Comparison of ENCODE assay signal across 9 mouse cellular contexts in the genomic region with DNA sequence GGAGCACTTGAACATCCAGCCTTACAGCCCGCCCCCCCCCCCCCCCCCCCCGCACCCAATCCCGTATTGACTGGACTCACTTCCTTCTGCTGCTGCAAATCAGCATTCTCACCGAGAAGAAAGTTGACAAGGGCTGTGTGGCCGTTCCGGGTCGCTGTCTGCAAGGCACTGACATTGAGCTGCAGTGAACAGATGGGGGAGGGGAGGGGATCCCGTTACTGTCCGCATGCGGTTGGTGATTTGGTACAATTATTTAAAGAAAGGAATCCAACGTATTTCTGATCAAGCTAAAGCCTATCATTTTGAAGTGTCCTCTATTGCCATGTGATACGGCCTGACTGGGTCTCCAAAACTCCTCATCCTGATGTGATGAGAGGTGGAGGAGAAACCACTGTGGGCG. TPM values are rescaled to one million over a fixed set of nuclear protein-coding genes. Genes with fewer than 3 reads are reported as not detected.
DNase-seq lines count a peak whose midpoint lies in the region; ATAC-seq and TF ChIP-seq lines count a peak whose summit lies in the region.
"Had no signal": no experiment of that assay in that cellular context is flagged by ENCODE, and none has a peak within 500 bp of the region (broad histone marks: within the 10 kb centered on the region; RNA-seq: fewer than 3 reads in every experiment).

No protein-coding gene starts in this region.

- intact Hi-C loops in left cerebral cortex, postnatal 25 days (cut with DNase I), result loop anchor here (2.0 kb wide), 1 partner anchor 107 kb away; the partner anchor contains the start of genes Col4a3bp and Polk
- intact Hi-C loops in left cerebral cortex, adult 2 months (cut with DNase I), result no loop called here

- no peaks in the 10 kb centered on the region for H3K36me3 ChIP-seq in hindbrain, embryonic 10.5 days
- H3K36me3 ChIP-seq in hindbrain, embryonic 14.5 days (replicated peaks; ENCODE audit: control insufficient read depth, insufficient read depth), result no peaks in the 10 kb centered on the region
- H3K36me3 ChIP-seq in embryonic facial prominence, embryonic 15.5 days, result no peaks in the 10 kb centered on the region
- no peaks in the 10 kb centered on the region for H3K36me3 ChIP-seq in midbrain, embryonic 14.5 days (ENCODE audit: control insufficient read depth, insufficient read depth, low read length)
- H3K36me3 ChIP-seq in forebrain, embryonic 12.5 days (replicated peaks), result no peaks in the 10 kb centered on the region

- H3K9ac ChIP-seq in hindbrain, embryonic 14.5 days, result no peak overlapping the region
- H3K9ac ChIP-seq in embryonic facial prominence, embryonic 15.5 days, result no peak overlapping the region
- no peak overlapping the region for H3K9ac ChIP-seq in midbrain, embryonic 14.5 days (replicated peaks; ENCODE audit: low read length)
- H3K9ac ChIP-seq in forebrain, embryonic 12.5 days, result no peak overlapping the region

- ATAC-seq in hindbrain, embryonic 14.5 days (ENCODE audit: low FRiP score), result no peak
- ATAC-seq in embryonic facial prominence, embryonic 15.5 days (ENCODE audit: insufficient number of reproducible peaks, low FRiP score, low TSS enrichment, low read depth), result no peak
- ATAC-seq in midbrain, embryonic 14.5 days (ENCODE audit: low FRiP score, low TSS enrichment), result no peak
- ATAC-seq in forebrain, embryonic 12.5 days (ENCODE audit: low FRiP score), result no peak

- H3K9me3 ChIP-seq in hindbrain, embryonic 10.5 days, result no peaks in the 10 kb centered on the region
- H3K9me3 ChIP-seq in hindbrain, embryonic 14.5 days (ENCODE audit: control insufficient read depth, low read length), result no peaks in the 10 kb centered on the region
- no peaks in the 10 kb centered on the region for H3K9me3 ChIP-seq in embryonic facial prominence, embryonic 15.5 days (replicated peaks)
- H3K9me3 ChIP-seq in midbrain, embryonic 14.5 days (ENCODE audit: control insufficient read depth, low read length), result no peaks in the 10 kb centered on the region
- no peaks in the 10 kb centered on the region for H3K9me3 ChIP-seq in forebrain, embryonic 12.5 days

- TF ChIP-seq CTCF in left cerebral cortex, adult 2 months (IDR thresholded peaks at IDR 0.05), result no peak

- H3K27me3 ChIP-seq in hindbrain, embryonic 10.5 days (ENCODE audit: insufficient read depth, poor library complexity, severe bottlenecking), result no peaks in the 10 kb centered on the region
- H3K27me3 ChIP-seq in hindbrain, embryonic 14.5 days (ENCODE audit: control insufficient read depth, insufficient read depth, low read length), result no peaks in the 10 kb centered on the region
- no peaks in the 10 kb centered on the region for H3K27me3 ChIP-seq in embryonic facial prominence, embryonic 15.5 days
- no peaks in the 10 kb centered on the region for H3K27me3 ChIP-seq in midbrain, embryonic 14.5 days (ENCODE audit: control insufficient read depth, insufficient read depth, low read length)
- no peaks in the 10 kb centered on the region for H3K27me3 ChIP-seq in forebrain, embryonic 12.5 days

- H3K4me1 ChIP-seq in hindbrain, embryonic 10.5 days (replicated peaks), result peaks cover 23% of the 10 kb centered on the region
- H3K4me1 ChIP-seq in hindbrain, embryonic 14.5 days (replicated peaks; ENCODE audit: control insufficient read depth, insufficient read depth, low read length), result no peaks in the 10 kb centered on the region; the same call in 1 of the 2 replicates
- peaks cover 18% of the 10 kb centered on the region; the same call in 1 of the 2 replicates for H3K4me1 ChIP-seq in embryonic facial prominence, embryonic 15.5 days
- H3K4me1 ChIP-seq in midbrain, embryonic 14.5 days (ENCODE audit: control insufficient read depth, insufficient read depth, low read length), result no peaks in the 10 kb centered on the region
- peaks cover 7% of the 10 kb centered on the region; the same call in 1 of the 2 replicates for H3K4me1 ChIP-seq in forebrain, embryonic 12.5 days

- DNase-seq in hindbrain, embryonic 10.5 days (ENCODE audit: low spot score), result peak; percentile 50
- DNase-seq in hindbrain, embryonic 14.5 days (ENCODE audit: low spot score), result no peak
- DNase-seq in kidney, adult 8-10 months, result peak; percentile 58 to 67
- peak; percentile 46 for DNase-seq in midbrain, embryonic 14.5 days
- no peak for DNase-seq in left cerebral cortex, postnatal 25 days (ENCODE audit: low spot score in 2 of 2)
- no peak for DNase-seq in left cerebral cortex, adult 2 months (ENCODE audit: extremely low spot score in 1 of 2, low spot score in 2 of 2)

- H3K4me3 ChIP-seq in hindbrain, embryonic 10.5 days, result no peak overlapping the region
- H3K4me3 ChIP-seq in hindbrain, embryonic 14.5 days (replicated peaks; ENCODE audit: low read length), result no peak overlapping the region
- no peak overlapping the region for H3K4me3 ChIP-seq in embryonic facial prominence, embryonic 15.5 days (replicated peaks)
- no peak overlapping the region for H3K4me3 ChIP-seq in midbrain, embryonic 14.5 days (replicated peaks; ENCODE audit: low read depth, low read length)
- no peak overlapping the region for H3K4me3 ChIP-seq in forebrain, embryonic 12.5 days (replicated peaks)
- no peak overlapping the region for H3K4me3 ChIP-seq in left cerebral cortex, adult 2 months

- H3K27ac ChIP-seq in hindbrain, embryonic 10.5 days, result no peak overlapping the region
- H3K27ac ChIP-seq in hindbrain, embryonic 14.5 days, result no peak overlapping the region
- H3K27ac ChIP-seq in embryonic facial prominence, embryonic 15.5 days (replicated peaks), result peak overlapping the region; percentile 17; the same call in 1 of the 2 replicates
- no peak overlapping the region for H3K27ac ChIP-seq in midbrain, embryonic 14.5 days (replicated peaks; ENCODE audit: low read depth, low read length)
- H3K27ac ChIP-seq in forebrain, embryonic 12.5 days, result no peak overlapping the region
- H3K27ac ChIP-seq in left cerebral cortex, adult 2 months, result no peak overlapping the region

- 42% methylated on average over 13 of the region's 13 CpGs for WGBS in hindbrain, embryonic 10.5 days
- 36% methylated on average over 13 of the region's 13 CpGs for WGBS in hindbrain, embryonic 14.5 days
- whole genome bisulfite sequencing in embryonic facial prominence, embryonic 15.5 days, result 22% methylated on average over 12 of the region's 13 CpGs
- WGBS in midbrain, embryonic 14.5 days, result 38% methylated on average over 13 of the region's 13 CpGs
- WGBS in forebrain, embryonic 12.5 days, result 44% methylated on average over 13 of the region's 13 CpGs

- no peak overlapping the region for H3K4me2 ChIP-seq in hindbrain, embryonic 14.5 days (replicated peaks)
- peak overlapping the region; percentile 4; the same call in 1 of the 2 replicates for H3K4me2 ChIP-seq in embryonic facial prominence, embryonic 15.5 days (replicated peaks)
- H3K4me2 ChIP-seq in midbrain, embryonic 14.5 days (ENCODE audit: low read length), result peak overlapping the region; percentile 23; the same call in 1 of the 2 replicates
- H3K4me2 ChIP-seq in forebrain, embryonic 12.5 days, result no peak overlapping the region

RNA-seq across cellular contexts. Expression of gene Ankdd1b, which starts 35.2 kb away (rescaled TPM):
- 0.21 TPM in 1 of 2 replicates, not detected in the other for polyA plus RNA-seq in hindbrain, embryonic 10.5 days (2016; fragmentation: Nextera tagmentation; extraction: Ambion mirVana)
- not detected in 2 replicates for polyA plus RNA-seq in hindbrain, embryonic 14.5 days (2014; fragmentation: Nextera tagmentation; extraction: Ambion mirVana)
- polyA plus RNA-seq in embryonic facial prominence, embryonic 15.5 days (2015; fragmentation: Nextera tagmentation; extraction: Ambion mirVana), result 0.12 and 0.26 TPM in 2 replicates
- not detected in 2 replicates for polyA plus RNA-seq in midbrain, embryonic 14.5 days (2014; fragmentation: Nextera tagmentation; extraction: Ambion mirVana)
- total RNA-seq in left cerebral cortex, postnatal 25 days (2021), result under 1 TPM; 0.21 to 0.23 TPM
- not detected in 2 replicates for polyA plus RNA-seq in forebrain, embryonic 12.5 days (2016; fragmentation: Nextera tagmentation; extraction: Ambion mirVana)
- total RNA-seq in left cerebral cortex, adult 2 months (2021), result under 1 TPM; 0.14 to 0.23 TPM

RNA-seq across cellular contexts. Expression of gene Poc5, which starts 47.7 kb away (rescaled TPM):
- 17.3 and 18.8 TPM in 2 replicates for polyA plus RNA-seq in hindbrain, embryonic 10.5 days (2016; fragmentation: Nextera tagmentation; extraction: Ambion mirVana)
- 23.1 and 25.0 TPM in 2 replicates for polyA plus RNA-seq in hindbrain, embryonic 14.5 days (2014; fragmentation: Nextera tagmentation; extraction: Ambion mirVana)
- 14.3 and 20.6 TPM in 2 replicates for polyA plus RNA-seq in embryonic facial prominence, embryonic 15.5 days (2015; fragmentation: Nextera tagmentation; extraction: Ambion mirVana)
- polyA plus RNA-seq in midbrain, embryonic 14.5 days (2014; fragmentation: Nextera tagmentation; extraction: Ambion mirVana), result 20.0 and 25.4 TPM in 2 replicates
- total RNA-seq in left cerebral cortex, postnatal 25 days (2021), result 10 to 100 TPM; 32.4 to 33.9 TPM
- 30.6 and 32.9 TPM in 2 replicates for polyA plus RNA-seq in forebrain, embryonic 12.5 days (2016; fragmentation: Nextera tagmentation; extraction: Ambion mirVana)
- total RNA-seq in left cerebral cortex, adult 2 months (2021), result 10 to 100 TPM; 30.7 to 35.1 TPM

RNA-seq across cellular contexts. Expression of gene Gm17622, which starts 54.7 kb away (rescaled TPM):
- polyA plus RNA-seq in hindbrain, embryonic 10.5 days (2016; fragmentation: Nextera tagmentation; extraction: Ambion mirVana), result not detected in 2 replicates
- polyA plus RNA-seq in hindbrain, embryonic 14.5 days (2014; fragmentation: Nextera tagmentation; extraction: Ambion mirVana), result not detected in 2 replicates
- not detected in 2 replicates for polyA plus RNA-seq in embryonic facial prominence, embryonic 15.5 days (2015; fragmentation: Nextera tagmentation; extraction: Ambion mirVana)
- polyA plus RNA-seq in midbrain, embryonic 14.5 days (2014; fragmentation: Nextera tagmentation; extraction: Ambion mirVana), result not detected in 2 replicates
- not detected for total RNA-seq in left cerebral cortex, postnatal 25 days (2021)
- not detected in 2 replicates for polyA plus RNA-seq in forebrain, embryonic 12.5 days (2016; fragmentation: Nextera tagmentation; extraction: Ambion mirVana)
- not detected for total RNA-seq in left cerebral cortex, adult 2 months (2021)
- total RNA-seq: heart, postnatal 36 days had no signal

Comparison
In these comparisons a context has a peak if more than half of its experiments do, and no peak if none do; other contexts are left out.
1. DNase-seq: peak in hindbrain, embryonic 10.5 days (single experiment), kidney, adult 8-10 months (2 of 2) and midbrain, embryonic 14.5 days (single experiment); none in hindbrain, embryonic 14.5 days (single experiment), left cerebral cortex, postnatal 25 days (0 of 2) and left cerebral cortex, adult 2 months (0 of 2).
2. H3K4me2 ChIP-seq: peak in embryonic facial prominence, embryonic 15.5 days (single experiment) and midbrain, embryonic 14.5 days (single experiment); none in hindbrain, embryonic 14.5 days (single experiment) and forebrain, embryonic 12.5 days (single experiment).